Mouse (Mus musculus): ENCODE measurements around the gene Tpcn2.

DNA sequence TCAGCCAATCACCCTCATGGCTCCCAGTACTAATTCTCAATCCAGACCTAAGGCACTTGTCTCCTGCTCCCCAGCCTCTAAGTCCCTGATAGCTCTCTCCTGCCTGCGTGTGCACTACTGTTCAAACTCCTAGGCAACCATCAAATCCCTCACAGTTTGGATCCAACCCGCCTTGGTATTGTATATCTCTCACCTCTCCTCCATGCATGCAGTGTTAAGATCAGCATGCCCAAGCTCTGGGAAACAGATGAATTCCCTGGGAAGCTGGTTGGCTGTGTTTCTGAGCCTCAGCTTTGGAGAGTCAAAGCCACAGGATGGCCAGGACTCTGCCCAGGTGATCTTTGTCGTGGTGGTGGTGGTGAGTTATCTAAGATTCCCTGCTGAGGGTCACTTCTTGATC lies 86.1 kb downstream of the Tpcn2 start:
- no peak for TF ChIP-seq CTCF (IDR thresholded peaks at IDR 0.05; ENCODE audit: low read depth)
- TF ChIP-seq EP300 (IDR thresholded peaks at IDR 0.05; ENCODE audit: low read depth): no peak

All from liver, postnatal 0 days (tissue).